Mouse (Mus musculus) forebrain, embryonic 15.5 days (tissue): ENCODE results near the gene Mbd3. TPM values are rescaled to one million over a fixed set of nuclear protein-coding genes. Genes with fewer than 3 reads are reported as not detected.
A peak's percentile ranks its signal among the peaks of the same experiment; 100 is the strongest.

Source experiments
- ATAC-seq: fragments of 200-750 bp; cut with Nextera tagmentation; replicated peaks from 2 replicates; pipeline ENCODE4 v1.8.0; 2017; ENCODE audit warnings: mild to moderate bottlenecking, moderate TSS enrichment, moderate library complexity
- H3K27ac ChIP-seq: fragments of 300-500 bp; sonication (generic); replicated peaks from 2 replicates; pipeline ENCODE4 v1.5.1; 2015; ENCODE audit warnings: mild to moderate bottlenecking, inconsistent platforms
- H3K27me3 ChIP-seq: fragments of 300-500 bp; sonication (generic); 2 replicates; pipeline ENCODE4 v1.6.1; 2015; ENCODE audit warnings: inconsistent platforms
- H3K36me3 ChIP-seq: fragments of 300-500 bp; sonication (generic); 2 replicates; pipeline ENCODE4 v1.6.1; 2015; ENCODE audit warnings: mild to moderate bottlenecking, inconsistent platforms
- H3K4me1 ChIP-seq: fragments of 300-500 bp; sonication (generic); 2 replicates; pipeline ENCODE4 v1.6.1; 2015; ENCODE audit warnings: inconsistent platforms
- H3K4me2 ChIP-seq: fragments of 300-500 bp; sonication (generic); replicated peaks from 2 replicates; pipeline ENCODE4 v1.6.1; 2015; ENCODE audit warnings: mild to moderate bottlenecking, inconsistent platforms
- H3K4me3 ChIP-seq: fragments of 300-500 bp; sonication (generic); 2 replicates; pipeline ENCODE4 v1.5.1; 2015; ENCODE audit warnings: mild to moderate bottlenecking, inconsistent platforms
- H3K9ac ChIP-seq: fragments of 300-500 bp; sonication (generic); replicated peaks from 2 replicates; pipeline ENCODE4 v1.6.1; 2015; ENCODE audit warnings: mild to moderate bottlenecking, inconsistent platforms
- H3K9me3 ChIP-seq: fragments of 300-500 bp; sonication (generic); 2 replicates; pipeline ENCODE4 v1.6.1; 2016; ENCODE audit warnings: inconsistent platforms
- WGBS: fragments of 180-500 bp; shearing (Covaris S2); methylation state at CpG from one replicate; pipeline ENCODE4 v1.1.7; 2015; ENCODE audit warnings: mixed read lengths; 5-methylcytosine and 5-hydroxymethylcytosine counted together
- polyA plus RNA-seq: library from polyadenylated mRNA; unstranded; fragments of >200 nt; fragmentation: Nextera tagmentation; extraction: Ambion mirVana; gene quantifications from 2 replicates; pipeline ENCODE4 v1.2.1, GENCODE M21; 2015

Mbd3 gene
- polyA plus RNA-seq, 1 experiment from 2014 or later, result 281 TPM

- Histone ChIP-seq H3K4me3 (no peak overlapping the region), H3K9me3 (no peaks in the 10 kb centered on the region), H3K27me3 (no peaks in the 10 kb centered on the region), H3K4me1 (peaks cover 24% of the 10 kb centered on the region), H3K36me3 (peaks cover 38% of the 10 kb centered on the region), H3K4me2 (no peak overlapping the region), H3K9ac (no peak overlapping the region), H3K27ac (no peak overlapping the region)
- 32% methylated on average over 2 of the region's 2 CpGs for WGBS
- no peak for ATAC-seq
These were observed 10.6 kb downstream of the Mbd3 start for GRCm38 (mm10) chr10:80388731-80389130.

- ATAC-seq, result peak; percentile 38
- WGBS, result under 1% methylated on average over 25 of the region's 61 CpGs
- Histone ChIP-seq H3K9me3 (no peaks in the 10 kb centered on the region), H3K27ac (peak within 1 kb of the TSS; percentile 95), H3K36me3 (peaks cover 36% of the 10 kb centered on the region), H3K27me3 (no peaks in the 10 kb centered on the region), H3K9ac (peak within 1 kb of the TSS; percentile 97), H3K4me1 (peaks cover 36% of the 10 kb centered on the region), H3K4me2 (peak within 1 kb of the TSS; percentile 98), H3K4me3 (peak within 1 kb of the TSS; percentile 81)
These were observed 11.8 kb downstream of the Mbd3 start, which contains the start of gene Mex3d for GRCm38 (mm10) chr10:80387522-80387959. Mex3d (minus strand) TSS chr10:80387659.

DNA sequence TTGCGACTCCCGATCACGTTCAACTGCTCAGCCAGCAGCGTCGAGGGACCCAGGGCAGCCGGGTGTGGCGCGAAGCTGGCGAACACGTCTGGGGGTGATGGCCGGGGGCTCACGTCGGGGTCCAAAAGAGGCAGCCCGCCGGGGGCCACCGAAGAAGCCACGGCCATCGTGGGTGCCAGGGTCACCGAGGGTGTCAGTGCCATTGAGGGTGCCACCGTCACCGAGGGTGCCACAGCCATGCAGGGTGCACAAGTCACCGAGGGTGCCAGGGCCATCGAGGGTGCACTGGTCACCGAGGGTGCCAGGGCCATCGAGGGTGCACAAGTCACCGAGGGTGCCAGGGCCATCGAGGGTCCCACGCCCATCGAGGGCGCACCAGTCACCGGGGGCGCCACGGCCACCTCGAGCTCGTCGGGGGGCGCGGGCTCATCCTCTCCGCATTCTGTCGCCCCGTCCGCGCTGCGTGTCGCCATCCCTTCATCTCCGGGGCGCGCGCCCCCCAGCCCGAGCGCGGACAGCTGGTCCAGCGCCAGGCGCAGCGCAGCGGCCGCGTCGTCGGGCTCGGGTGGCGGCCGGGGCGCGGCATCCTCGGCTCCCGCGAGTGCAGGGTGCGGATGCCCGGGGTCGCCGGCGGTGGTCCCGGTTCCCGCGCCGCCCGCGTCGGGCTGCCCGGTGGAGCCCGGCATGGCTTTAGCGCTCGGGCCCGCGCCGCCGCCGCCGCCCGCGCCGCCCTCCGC is 12.4 kb downstream of the Mbd3 start:
- H3K27me3 ChIP-seq, result no peaks in the 10 kb centered on the region
- peak overlapping the region; percentile 81 for H3K4me3 ChIP-seq
- no peak for ATAC-seq
- peaks cover 40% of the 10 kb centered on the region for H3K4me1 ChIP-seq
- H3K9me3 ChIP-seq, result no peaks in the 10 kb centered on the region
- peak overlapping the region; percentile 83 for H3K4me2 ChIP-seq
- peak overlapping the region; percentile 95 for H3K27ac ChIP-seq
- peaks cover 36% of the 10 kb centered on the region for H3K36me3 ChIP-seq
- peak overlapping the region; percentile 97 for H3K9ac ChIP-seq
- under 1% methylated on average over 94 of the region's 94 CpGs for WGBS

DNA sequence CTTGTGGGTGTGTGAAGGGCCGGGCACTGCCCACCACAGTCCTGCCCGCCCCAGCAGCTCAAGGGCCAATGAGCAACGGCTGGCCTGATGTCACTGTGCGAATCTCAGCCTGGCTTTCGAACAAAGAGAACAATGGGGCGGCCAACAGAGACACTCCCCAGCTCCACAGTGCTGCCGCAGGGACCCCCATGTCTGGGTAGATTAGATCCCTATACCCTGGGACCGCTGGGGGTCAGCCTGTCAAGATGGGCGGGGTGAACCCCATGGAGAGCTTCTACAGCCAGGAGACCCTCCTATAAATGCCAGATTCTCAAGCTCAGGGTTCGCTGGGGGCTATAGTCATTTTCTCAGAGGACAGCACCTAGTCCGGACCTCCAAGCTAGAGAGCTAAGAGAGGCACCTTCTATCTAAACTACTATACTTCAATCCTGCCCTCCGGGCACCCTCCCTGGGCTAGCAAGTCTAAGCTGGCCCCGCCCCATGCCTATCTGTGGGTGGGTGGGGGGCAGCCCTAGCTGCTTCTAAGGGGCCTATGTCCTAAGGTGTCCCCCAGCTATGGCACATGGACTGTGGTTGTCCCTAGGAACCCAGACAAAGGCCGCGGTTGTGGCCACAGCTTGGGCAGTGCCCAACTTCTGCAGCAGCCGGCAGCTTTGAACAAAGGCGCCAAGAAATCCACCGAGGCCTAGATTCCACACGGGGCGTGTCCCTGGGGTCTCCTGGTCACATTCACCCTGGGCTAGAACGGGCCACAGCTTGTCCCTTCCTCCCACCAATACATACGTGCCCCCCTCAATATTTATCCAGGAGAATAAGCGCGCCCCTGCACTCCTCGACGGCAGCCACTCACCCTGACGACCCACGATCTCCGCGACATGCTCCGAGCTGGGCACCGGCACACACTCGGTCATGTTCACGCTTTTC is 13.3 kb downstream of the Mbd3 start:
- peak overlapping the region; percentile 83 for H3K4me2 ChIP-seq
- peak overlapping the region; percentile 95 for H3K27ac ChIP-seq
- no peaks in the 10 kb centered on the region for H3K9me3 ChIP-seq
- peaks cover 40% of the 10 kb centered on the region for H3K4me1 ChIP-seq
- WGBS, result under 1% methylated on average over 34 of the region's 34 CpGs
- peaks cover 36% of the 10 kb centered on the region for H3K36me3 ChIP-seq
- H3K4me3 ChIP-seq, result peak overlapping the region; percentile 81
- peak overlapping the region; percentile 97 for H3K9ac ChIP-seq
- H3K27me3 ChIP-seq, result no peaks in the 10 kb centered on the region
- ATAC-seq, result peak; percentile 77

GRCm38 (mm10) chr10:80385310-80385709 is 14.0 kb downstream of the Mbd3 start:
- WGBS, result 3% methylated on average over 7 of the region's 7 CpGs
- Histone ChIP-seq H3K4me2 (peak overlapping the region; percentile 83), H3K27me3 (no peaks in the 10 kb centered on the region), H3K36me3 (peaks cover 36% of the 10 kb centered on the region), H3K9ac (peak overlapping the region; percentile 97), H3K4me3 (peak overlapping the region; percentile 81), H3K4me1 (peaks cover 43% of the 10 kb centered on the region), H3K9me3 (no peaks in the 10 kb centered on the region), H3K27ac (peak overlapping the region; percentile 95)
- ATAC-seq, result peak; percentile 17; the same call in 1 of the 2 replicates

GRCm38 (mm10) chr10:80384709-80385108 is 14.6 kb downstream of the Mbd3 start:
- Histone ChIP-seq H3K27ac (peak overlapping the region; percentile 95), H3K9me3 (no peaks in the 10 kb centered on the region), H3K27me3 (no peaks in the 10 kb centered on the region), H3K4me1 (peaks cover 43% of the 10 kb centered on the region), H3K4me2 (peak overlapping the region; percentile 83), H3K36me3 (peaks cover 37% of the 10 kb centered on the region), H3K9ac (peak overlapping the region; percentile 97), H3K4me3 (peak overlapping the region; percentile 81)
- ATAC-seq, result 0 out of 2 replicates have a peak, but pooled peaks have one; percentile 0
- WGBS, result 56% methylated on average over 7 of the region's 7 CpGs

- peak overlapping the region; percentile 97 for H3K9ac ChIP-seq
- H3K9me3 ChIP-seq, result no peaks in the 10 kb centered on the region
- peaks cover 43% of the 10 kb centered on the region for H3K36me3 ChIP-seq
- 87% methylated on average over 4 of the region's 4 CpGs for WGBS
- peak overlapping the region; percentile 81 for H3K4me3 ChIP-seq
- H3K27ac ChIP-seq, result no peak overlapping the region; the same call in 1 of the 2 replicates
- H3K27me3 ChIP-seq, result no peaks in the 10 kb centered on the region
- H3K4me1 ChIP-seq, result peaks cover 43% of the 10 kb centered on the region
- H3K4me2 ChIP-seq, result peak overlapping the region; percentile 83
- ATAC-seq, result no peak
These were observed 15.2 kb downstream of the Mbd3 start for GRCm38 (mm10) chr10:80384115-80384639.

DNA sequence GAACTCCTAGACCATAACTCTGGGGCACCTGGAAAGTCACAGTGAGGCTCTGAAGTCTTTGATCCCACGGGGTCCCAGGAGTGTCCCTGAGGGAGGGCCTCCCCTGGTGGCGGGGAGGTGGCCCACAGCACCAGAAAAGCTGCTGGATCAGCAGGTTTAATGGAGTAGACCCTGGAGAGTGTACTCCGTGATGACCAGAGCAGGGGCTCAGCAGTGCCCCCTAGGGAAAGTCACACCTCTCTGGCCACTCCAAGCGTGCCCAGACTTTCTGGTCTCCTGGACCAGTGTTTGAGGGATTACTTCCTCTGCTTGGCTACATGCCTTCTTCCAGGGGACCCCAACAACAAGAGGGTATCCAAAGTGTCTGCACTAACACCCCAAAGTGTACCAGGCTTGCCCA is 15.9 kb downstream of the Mbd3 start:
- WGBS, result 58% methylated on average over 4 of the region's 4 CpGs
- peak overlapping the region; percentile 97 for H3K9ac ChIP-seq

DNA sequence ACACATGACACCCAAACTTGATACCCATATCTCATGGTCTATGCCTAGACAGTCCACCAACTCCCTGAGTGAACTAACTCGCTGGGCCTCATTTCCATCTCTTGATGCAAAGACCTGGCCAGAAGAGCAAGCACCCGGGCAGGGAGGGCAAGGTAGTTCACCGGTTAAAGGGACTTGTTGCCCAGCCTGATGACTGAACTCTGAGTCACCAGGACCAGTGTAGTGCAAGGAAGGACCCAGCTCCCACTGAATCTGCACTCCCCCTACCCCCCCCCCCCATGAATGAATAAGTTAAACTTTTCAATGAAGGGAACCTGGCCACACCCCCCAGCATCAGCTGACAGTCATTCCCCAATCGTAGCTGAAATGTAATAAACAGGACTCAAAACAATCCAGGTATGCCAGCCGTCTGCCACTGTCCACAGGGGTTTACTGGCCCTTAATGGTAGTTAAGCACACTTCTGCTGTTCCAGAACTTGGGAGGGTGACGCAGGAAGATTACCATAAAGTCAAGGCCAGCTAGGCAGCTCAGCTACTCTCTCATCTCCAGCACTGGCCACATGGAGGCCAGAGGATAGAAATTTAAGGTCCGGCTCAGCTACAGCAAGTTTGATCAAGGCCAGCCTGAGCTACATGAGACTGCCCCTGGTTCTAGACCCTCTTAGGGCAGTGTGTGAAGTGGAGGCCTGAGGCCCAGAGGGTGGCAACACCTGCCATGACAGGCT is 16.5 kb downstream of the Mbd3 start:
- no peaks in the 10 kb centered on the region for H3K27me3 ChIP-seq
- H3K4me3 ChIP-seq, result peak overlapping the region; percentile 81; the same call in 1 of the 2 replicates
- ATAC-seq, result no peak
- H3K9ac ChIP-seq, result peak overlapping the region; percentile 97; the same call in 1 of the 2 replicates
- whole genome bisulfite sequencing, result 73% methylated on average over 7 of the region's 7 CpGs
- H3K4me1 ChIP-seq, result peaks cover 33% of the 10 kb centered on the region
- peak overlapping the region; percentile 83 for H3K4me2 ChIP-seq
- no peak overlapping the region for H3K27ac ChIP-seq
- H3K36me3 ChIP-seq, result peaks cover 43% of the 10 kb centered on the region
- no peaks in the 10 kb centered on the region for H3K9me3 ChIP-seq

More for the DNA sequence above, 15.9 kb downstream of the Mbd3 start:
- ATAC-seq, result no peak
- Histone ChIP-seq H3K9me3 (no peaks in the 10 kb centered on the region), H3K36me3 (peaks cover 43% of the 10 kb centered on the region), H3K4me2 (peak overlapping the region; percentile 83), H3K4me3 (peak overlapping the region; percentile 81), H3K27ac (no peak overlapping the region), H3K4me1 (peaks cover 40% of the 10 kb centered on the region), H3K27me3 (no peaks in the 10 kb centered on the region)

GRCm38 (mm10) chr10:80377716-80378115 is 21.6 kb downstream of the Mbd3 start:
- Histone ChIP-seq H3K4me1 (peaks cover 8% of the 10 kb centered on the region; the same call in 1 of the 2 replicates), H3K27me3 (no peaks in the 10 kb centered on the region), H3K9me3 (no peaks in the 10 kb centered on the region), H3K4me3 (no peak overlapping the region), H3K36me3 (peaks cover 33% of the 10 kb centered on the region), H3K4me2 (no peak overlapping the region), H3K9ac (no peak overlapping the region), H3K27ac (no peak overlapping the region)
- no peak for ATAC-seq
- 49% methylated on average over 10 of the region's 10 CpGs for WGBS

- Histone ChIP-seq H3K4me2 (no peak overlapping the region), H3K4me1 (peaks cover 14% of the 10 kb centered on the region), H3K4me3 (no peak overlapping the region), H3K9me3 (no peaks in the 10 kb centered on the region), H3K27me3 (no peaks in the 10 kb centered on the region), H3K27ac (no peak overlapping the region), H3K36me3 (peaks cover 18% of the 10 kb centered on the region), H3K9ac (no peak overlapping the region)
- 0 out of 2 replicates have a peak, but pooled peaks have one; percentile 49 for ATAC-seq
- 2% methylated on average over 7 of the region's 7 CpGs for WGBS
These were observed 23.2 kb downstream of the Mbd3 start for GRCm38 (mm10) chr10:80376160-80376559.
